Mouse (Mus musculus) MEL (cell line): ENCODE measurements around the gene Vmn1r74. TPM values are rescaled to one million over a fixed set of nuclear protein-coding genes. Genes with fewer than 3 reads are reported as not detected.

ENCODE experiments used
- DNase-seq: peaks from one replicate; pipeline ENCODE4 v3.0.0; 2011; ENCODE audit warnings: low read depth, low spot score
- H3K27ac ChIP-seq: 2 replicates; pipeline ENCODE4 v1.5.1; 2012; ENCODE audit warnings: low read depth, mild to moderate bottlenecking, control low read depth, low read length, moderate library complexity; ENCODE audit not compliant: control insufficient read depth
- H3K27me3 ChIP-seq, 2 experiments: fragments of 150-350 bp in 1 of 2; sonication (generic) in 1 of 2; 2 replicates each; pipeline ENCODE4 v1.6.1; 2012; ENCODE audit warnings: low read length in 2 of 2, mild to moderate bottlenecking in 2 of 2, improper control_type of control experiment in 1 of 2, moderate library complexity in 1 of 2; ENCODE audit not compliant: insufficient read depth in 2 of 2, control insufficient read depth in 1 of 2
- H3K36me3 ChIP-seq, 2 experiments: 2 replicates each; pipeline ENCODE4 v1.6.1; 2012 to 2014; ENCODE audit warnings: low read length in 2 of 2, improper control_type of control experiment in 1 of 2, inconsistent platforms in 1 of 2, mild to moderate bottlenecking in 1 of 2; ENCODE audit not compliant: insufficient read depth in 2 of 2, control insufficient read depth in 1 of 2
- H3K4me1 ChIP-seq, 2 experiments: fragments of 150-350 bp in 1 of 2; sonication (generic) in 1 of 2; 2 replicates each; pipeline ENCODE4 v1.6.1; 2012; ENCODE audit warnings: low read length in 2 of 2, improper control_type of control experiment in 1 of 2, mild to moderate bottlenecking in 1 of 2; ENCODE audit not compliant: insufficient read depth in 2 of 2, control insufficient read depth in 1 of 2
- H3K4me3 ChIP-seq, 2 experiments: fragments of 150-350 bp in 1 of 2; sonication (generic) in 1 of 2; 2 replicates each; pipeline ENCODE4 v1.5.1; 2012; ENCODE audit warnings: low read depth in 2 of 2, low read length in 2 of 2, mild to moderate bottlenecking in 2 of 2, moderate library complexity in 2 of 2, control low read depth in 1 of 2, improper control_type of control experiment in 1 of 2; ENCODE audit not compliant: control insufficient read depth in 1 of 2, insufficient read depth in 1 of 2
- H3K79me2 ChIP-seq: 2 replicates; pipeline ENCODE4 v1.6.1; 2012; ENCODE audit warnings: mild to moderate bottlenecking, low read length, moderate library complexity; ENCODE audit not compliant: control insufficient read depth, poor library complexity, insufficient read depth
- H3K9ac ChIP-seq: 2 replicates; pipeline ENCODE4 v1.6.1; 2012; ENCODE audit warnings: low read depth, mild to moderate bottlenecking, control low read depth, low read length, moderate library complexity; ENCODE audit not compliant: control insufficient read depth, poor library complexity, severe bottlenecking
- H3K9me3 ChIP-seq: fragments of 150-350 bp; sonication (generic); replicated peaks from 2 replicates; pipeline ENCODE4 v1.6.1; 2012; ENCODE audit warnings: mild to moderate bottlenecking, low read length, improper control_type of control experiment, moderate library complexity; ENCODE audit not compliant: insufficient read depth
- CHD2 ChIP-seq: IDR thresholded peaks from 2 replicates; pipeline ENCODE4 v1.6.1; 2011; ENCODE audit warnings: low read length, improper control_type of control experiment
- E2F4 ChIP-seq: IDR thresholded peaks from 2 replicates; pipeline ENCODE4 v1.6.1; 2011; ENCODE audit warnings: low read depth, low read length, improper control_type of control experiment, borderline replicate concordance
- ELF1 ChIP-seq: IDR thresholded peaks from 2 replicates; pipeline ENCODE4 v1.6.1; 2014; ENCODE audit warnings: low read depth, mild to moderate bottlenecking, inconsistent platforms, low read length, improper control_type of control experiment, moderate library complexity
- ETS1 ChIP-seq: IDR thresholded peaks from 2 replicates; pipeline ENCODE4 v1.6.1; 2012; ENCODE audit warnings: low read depth, mild to moderate bottlenecking, inconsistent platforms, low read length, improper control_type of control experiment, moderate library complexity
- GATA1 ChIP-seq: IDR thresholded peaks from 2 replicates; pipeline ENCODE4 v1.6.1; 2011; ENCODE audit warnings: low read depth, low read length, improper control_type of control experiment
- HCFC1 ChIP-seq: IDR thresholded peaks from 2 replicates; pipeline ENCODE4 v1.6.1; 2012; ENCODE audit warnings: low read depth, mild to moderate bottlenecking, inconsistent platforms, low read length, improper control_type of control experiment, moderate library complexity
- JUND ChIP-seq: IDR thresholded peaks from 2 replicates; pipeline ENCODE4 v1.6.1; 2011; ENCODE audit warnings: low read depth, mild to moderate bottlenecking, improper control_type of control experiment, low read length
- KAT2A ChIP-seq: conservative IDR thresholded peaks from 2 replicates; pipeline ENCODE4 v1.6.1; 2012; ENCODE audit warnings: low read depth, low read length, improper control_type of control experiment, inconsistent platforms
- MAFK ChIP-seq: IDR thresholded peaks from 2 replicates; pipeline ENCODE4 v1.6.1; 2011; ENCODE audit warnings: low read depth, mild to moderate bottlenecking, low read length, improper control_type of control experiment, borderline replicate concordance
- MAX ChIP-seq: IDR thresholded peaks from 2 replicates; pipeline ENCODE4 v1.6.1; 2011; ENCODE audit warnings: low read length, improper control_type of control experiment
- MAZ ChIP-seq: IDR thresholded peaks from 2 replicates; pipeline ENCODE4 v1.6.1; 2012; ENCODE audit warnings: low read depth, mild to moderate bottlenecking, inconsistent platforms, low read length, improper control_type of control experiment
- MEF2A ChIP-seq: IDR thresholded peaks from 2 replicates; pipeline ENCODE4 v1.6.1; 2014; ENCODE audit warnings: low read depth, mild to moderate bottlenecking, inconsistent platforms, low read length, improper control_type of control experiment; ENCODE audit not compliant: poor library complexity, insufficient replicate concordance, severe bottlenecking; ENCODE audit errors: extremely low read depth
- MXI1 ChIP-seq: IDR thresholded peaks from 2 replicates; pipeline ENCODE4 v1.6.1; 2011; ENCODE audit warnings: mild to moderate bottlenecking, low read depth, low read length, improper control_type of control experiment
- MYB ChIP-seq: IDR thresholded peaks from 2 replicates; pipeline ENCODE4 v1.6.1; 2011; ENCODE audit warnings: mild to moderate bottlenecking, low read depth, low read length, improper control_type of control experiment
- MYC ChIP-seq: IDR thresholded peaks from 2 replicates; pipeline ENCODE4 v1.6.1; 2011; ENCODE audit warnings: low read depth, mild to moderate bottlenecking, low read length, improper control_type of control experiment, moderate library complexity
- NELFE ChIP-seq: IDR thresholded peaks from 2 replicates; pipeline ENCODE4 v1.6.1; 2011; ENCODE audit warnings: low read depth, low read length, improper control_type of control experiment
- POLR2AphosphoS2 ChIP-seq: IDR thresholded peaks from 2 replicates; pipeline ENCODE4 v1.6.1; 2011; ENCODE audit warnings: low read length, improper control_type of control experiment
- POLR2AphosphoS5 ChIP-seq: IDR thresholded peaks from 2 replicates; pipeline ENCODE4 v1.6.1; 2012; ENCODE audit warnings: low read depth, borderline replicate concordance, mild to moderate bottlenecking, inconsistent platforms, low read length, moderate library complexity, mixed read lengths
- RCOR1 ChIP-seq: IDR thresholded peaks from 2 replicates; pipeline ENCODE4 v1.6.1; 2012; ENCODE audit warnings: low read depth, mild to moderate bottlenecking, inconsistent platforms, low read length, improper control_type of control experiment
- SIN3A ChIP-seq: IDR thresholded peaks from 2 replicates; pipeline ENCODE4 v1.6.1; 2012; ENCODE audit warnings: low read length, improper control_type of control experiment, inconsistent platforms
- SMC3 ChIP-seq: IDR thresholded peaks from 2 replicates; pipeline ENCODE4 v1.6.1; 2011; ENCODE audit warnings: low read depth, low read length, improper control_type of control experiment
- TBP ChIP-seq: IDR thresholded peaks from 2 replicates; pipeline ENCODE4 v1.8.0; 2011; ENCODE audit warnings: low read depth, low read length, improper control_type of control experiment
- TCF12 ChIP-seq: IDR thresholded peaks from 2 replicates; pipeline ENCODE4 v1.6.1; 2014; ENCODE audit warnings: low read depth, mild to moderate bottlenecking, inconsistent platforms, low read length, improper control_type of control experiment, moderate library complexity
- UBTF ChIP-seq: IDR thresholded peaks from 2 replicates; pipeline ENCODE4 v1.6.1; 2012; ENCODE audit warnings: low read depth, mild to moderate bottlenecking, inconsistent platforms, low read length, improper control_type of control experiment, moderate library complexity, borderline replicate concordance; ENCODE audit not compliant: insufficient read depth
- USF2 ChIP-seq, 2 experiments: IDR thresholded peaks; 2 replicates each; pipeline ENCODE4 v1.6.1; 2011 to 2012; ENCODE audit warnings: improper control_type of control experiment in 2 of 2, low read length in 2 of 2, borderline replicate concordance in 1 of 2, inconsistent platforms in 1 of 2, low read depth in 1 of 2, mild to moderate bottlenecking in 1 of 2; ENCODE audit not compliant: insufficient read depth in 1 of 2
- ZNF384 ChIP-seq: IDR thresholded peaks from 2 replicates; pipeline ENCODE4 v1.6.1; 2012; ENCODE audit warnings: low read depth, mild to moderate bottlenecking, inconsistent platforms, low read length, improper control_type of control experiment
- polyA plus RNA-seq, 2 experiments: library from polyadenylated mRNA; stranded (reverse) in 1 of 2; unstranded in 1 of 2; fragments of >175 nt in 1 of 2; fragments of >200 nt in 1 of 2; gene quantifications; 2 replicates each; pipeline versions ENCODE4 v1.2.1 to v1.2.4; 2012; ENCODE audit warnings: low replicate concordance in 2 of 2, low read depth in 1 of 2; ENCODE audit not compliant: insufficient read length in 2 of 2, insufficient read depth in 1 of 2, missing spikeins in 1 of 2
- total RNA-seq: library from RNA; depleted of rRNA; stranded (reverse); fragments of 300-350 nt; gene quantifications from 2 replicates; pipeline ENCODE4 v1.2.3, GENCODE M21; 2012; rRNA removed

The Vmn1r74 gene
- not detected in 2 replicates for total RNA-seq
- polyA plus RNA-seq, result not detected

- H3K27me3 ChIP-seq, result no peaks in the 10 kb centered on the region
- no peaks in the 10 kb centered on the region for H3K9me3 ChIP-seq
- no peak within 1 kb of the TSS for H3K4me3 ChIP-seq
- H3K4me1 ChIP-seq, result no peaks in the 10 kb centered on the region
- TF ChIP-seq ZNF384 (no peak), MAZ (no peak), TCF12 (no peak), POLR2AphosphoS5 (no peak), SMC3 (no peak), MYB (no peak), KAT2A (no peak), SIN3A (no peak), MYC (no peak), MAFK (no peak), ETS1 (no peak), HCFC1 (no peak), TBP (no peak), MEF2A (no peak), ELF1 (no peak), RCOR1 (no peak), UBTF (no peak), CHD2 (no peak), NELFE (no peak)
- H3K27ac ChIP-seq, result no peak within 1 kb of the TSS
- no peaks in the 10 kb centered on the region for H3K79me2 ChIP-seq
- H3K36me3 ChIP-seq, result no peaks in the 10 kb centered on the region
- DNase-seq, result no peak
- H3K9ac ChIP-seq, result no peak within 1 kb of the TSS
These were observed at the start of gene Vmn1r74 for GRCm38 (mm10) chr7:11833680-11834079. Vmn1r74 (plus strand) TSS chr7:11833980.

- Histone ChIP-seq H3K36me3 (no peaks in the 10 kb centered on the region), H3K27me3 (no peaks in the 10 kb centered on the region), H3K27ac (no peak overlapping the region), H3K9me3 (no peaks in the 10 kb centered on the region), H3K79me2 (no peaks in the 10 kb centered on the region), H3K4me1 (no peaks in the 10 kb centered on the region), H3K9ac (no peak overlapping the region), H3K4me3 (no peak overlapping the region)
- no peak for DNase-seq
- TF ChIP-seq GATA1 (no peak), MXI1 (no peak), USF2 (IDR thresholded peaks at IDR 0.05; ENCODE audit: borderline replicate concordance in 1 of 2, insufficient read depth in 1 of 2, low read depth in 1 of 2, low read length in 2 of 2) (no peak), JUND (no peak), ELF1 (no peak), SIN3A (no peak), POLR2AphosphoS2 (no peak), ZNF384 (no peak), MAX (no peak), E2F4 (no peak), UBTF (no peak)
These were observed 20.0 kb upstream of the Vmn1r74 start for GRCm38 (mm10) chr7:11813751-11814150.
